Mouse (Mus musculus) heart, postnatal 36 days (tissue): ENCODE measurements around the gene Mfrp. TPM values are rescaled to one million over a fixed set of nuclear protein-coding genes. Genes with fewer than 3 reads are reported as not detected.

Source experiments
- total RNA-seq, 2 experiments: library from RNA; stranded (reverse); gene quantifications; 2 replicates each; pipeline ENCODE4 v1.2.3; 2021

The Mfrp gene
- total RNA-seq, 2 experiments from 2014 or later = not detected

Other genes starting within 250 kb of the Mfrp start
- gene Thy1, start 58.3 kb upstream of the Mfrp start, total RNA-seq = 10 to 100 TPM; 13.3 to 15.3 TPM
- gene Usp2, start 34.7 kb upstream of the Mfrp start, total RNA-seq = 100 to 1,000 TPM; 137 to 198 TPM
- 1 to 10 TPM; 8.4 to 8.9 TPM for gene C1qtnf5, start 5.5 kb downstream of the Mfrp start, total RNA-seq
- gene Gm49380, start 11.8 kb downstream of the Mfrp start, total RNA-seq = under 1 TPM in 1 of 2 experiments, not detected in 1; 0.14 TPM
- gene Rnf26, start 11.8 kb downstream of the Mfrp start, total RNA-seq = 1 to 10 TPM; 6.7 to 7.6 TPM
- 10 to 100 TPM; 38.7 to 39.3 TPM for gene Mcam, start 32.7 kb downstream of the Mfrp start, total RNA-seq
- gene Cbl, start 132.3 kb downstream of the Mfrp start, total RNA-seq = 10 to 100 TPM; 17.7 to 22.6 TPM
- not detected for gene Ccdc153, start 138.9 kb downstream of the Mfrp start, total RNA-seq
- 1 to 10 TPM; 3.5 to 4.3 TPM for gene Pdzd3, start 149.7 kb downstream of the Mfrp start, total RNA-seq
- 10 to 100 TPM; 19.6 to 24.5 TPM for gene Nlrx1, start 166.9 kb downstream of the Mfrp start, total RNA-seq
- under 1 TPM; 0.69 to 0.79 TPM for gene Abcg4, start 186.9 kb downstream of the Mfrp start, total RNA-seq
- 1 to 10 TPM; 7.8 to 8.7 TPM for gene Hinfp, start 203.9 kb downstream of the Mfrp start, total RNA-seq
- gene C2cd2l, start 218.6 kb downstream of the Mfrp start, total RNA-seq = 10 to 100 TPM; 14.0 to 14.2 TPM
- 10 to 100 TPM; 18.6 to 22.4 TPM for gene Dpagt1, start 224.3 kb downstream of the Mfrp start, total RNA-seq
- gene H2afx, start 233.0 kb downstream of the Mfrp start, total RNA-seq = 10 to 100 TPM; 13.3 to 13.6 TPM
- 10 to 100 TPM; 41.1 to 49.8 TPM for gene Hmbs, start 242.5 kb downstream of the Mfrp start, total RNA-seq